Mouse (Mus musculus) right cerebral cortex, postnatal 10 days (tissue): ENCODE measurements around the gene Hist1h1a.
A peak's percentile ranks its signal among the peaks of the same experiment; 100 is the strongest.

Source experiments
- DNase-seq, 2 experiments: peaks; one replicate each; pipeline ENCODE4 v3.0.0; 2021; ENCODE audit warnings: low spot score in 2 of 2

Gene Hist1h1a

GRCm38 (mm10) chr13:23743963-23744362 lies 19.5 kb upstream of the Hist1h1a start:
- no peak for DNase-seq

- no peak for DNase-seq
Measured at GRCm38 (mm10) chr13:23744421-23745380, 18.8 kb upstream of the Hist1h1a start.

- peak; percentile 92 to 94 for DNase-seq
Measured at GRCm38 (mm10) chr13:23745381-23746161, 17.9 kb upstream of the Hist1h1a start, which contains the start of gene Hist1h3c. Gene Hist1h3c, minus strand, starts transcription at chr13:23745602.

- DNase-seq, result peak; percentile 64 to 80
Measured at GRCm38 (mm10) chr13:23746201-23747080, 17.0 kb upstream of the Hist1h1a start, which contains the start of gene Hist1h2bb. Gene Hist1h2bb, plus strand, starts transcription at chr13:23746734.

GRCm38 (mm10) chr13:23747081-23747891 lies 16.2 kb upstream of the Hist1h1a start:
- DNase-seq, result no peak

GRCm38 (mm10) chr13:23747892-23748288 lies 15.6 kb upstream of the Hist1h1a start:
- DNase-seq, result no peak

- no peak for DNase-seq
Measured at GRCm38 (mm10) chr13:23749563-23750121, 13.8 kb upstream of the Hist1h1a start.

- DNase-seq, result peak in 1 of 2 experiments; percentile 55
Measured at GRCm38 (mm10) chr13:23750839-23751477, 12.5 kb upstream of the Hist1h1a start, which contains the start of gene Hist1h2ab. Gene Hist1h2ab, plus strand, starts transcription at chr13:23751126.

- DNase-seq, result no peak
Measured at GRCm38 (mm10) chr13:23751478-23751956, 11.9 kb upstream of the Hist1h1a start.

GRCm38 (mm10) chr13:23752067-23752741 lies 11.3 kb upstream of the Hist1h1a start, which contains the start of gene Hist1h3b:
Gene Hist1h3b, plus strand, starts transcription at chr13:23752267.
- DNase-seq, result peak; percentile 96

GRCm38 (mm10) chr13:23752742-23753172 lies 10.7 kb upstream of the Hist1h1a start:
- no peak for DNase-seq

- DNase-seq, result no peak
Measured at GRCm38 (mm10) chr13:23753314-23754078, 10.0 kb upstream of the Hist1h1a start.

- no peak for DNase-seq
Measured at GRCm38 (mm10) chr13:23755000-23755399, 8.5 kb upstream of the Hist1h1a start.

GRCm38 (mm10) chr13:23756790-23757189 lies 6.7 kb upstream of the Hist1h1a start, which contains the start of gene Hist1h4b:
Gene Hist1h4b, plus strand, starts transcription at chr13:23757013.
- DNase-seq, result peak; percentile 94 to 96

- DNase-seq, result peak in 1 of 2 experiments; percentile 28
Measured at GRCm38 (mm10) chr13:23757211-23757773, 6.2 kb upstream of the Hist1h1a start.

GRCm38 (mm10) chr13:23757921-23758320 lies 5.5 kb upstream of the Hist1h1a start:
- no peak for DNase-seq

- DNase-seq, result no peak
Measured at GRCm38 (mm10) chr13:23759251-23759771, 4.2 kb upstream of the Hist1h1a start.
